Mouse (Mus musculus) cerebellum, postnatal 14 days (tissue): ENCODE data around the gene Hist1h4a.
"Not testable (repeated sequence)": the region's sequence is repeated elsewhere in the genome, so short reads cannot be mapped to it uniquely, and the experiment has no call there.

Source experiments
- DNase-seq, 2 experiments: peaks; one replicate each; pipeline ENCODE4 v3.0.0; 2021; ENCODE audit warnings: mixed read lengths in 2 of 2

Gene Hist1h4a

DNA sequence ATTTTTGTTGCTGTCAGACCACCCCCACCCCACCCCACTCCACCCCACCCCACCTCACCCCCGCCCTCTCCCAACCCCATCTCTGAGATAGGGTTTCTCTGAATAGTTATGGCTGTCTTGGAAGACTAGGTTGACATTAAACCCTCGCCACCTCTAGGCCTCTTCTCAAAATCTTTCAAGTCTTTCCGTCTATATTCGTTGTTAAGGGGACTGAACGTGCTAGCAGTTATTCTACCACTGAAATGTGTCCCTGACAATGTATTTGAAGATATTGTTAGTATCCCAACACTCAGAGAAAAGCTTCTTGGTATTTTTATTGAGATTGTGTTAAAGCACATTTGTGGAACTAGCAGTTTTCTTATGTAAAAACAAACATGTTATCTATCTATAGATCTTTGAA is 20.1 kb downstream of the Hist1h4a start:
- no peak for DNase-seq

DNA sequence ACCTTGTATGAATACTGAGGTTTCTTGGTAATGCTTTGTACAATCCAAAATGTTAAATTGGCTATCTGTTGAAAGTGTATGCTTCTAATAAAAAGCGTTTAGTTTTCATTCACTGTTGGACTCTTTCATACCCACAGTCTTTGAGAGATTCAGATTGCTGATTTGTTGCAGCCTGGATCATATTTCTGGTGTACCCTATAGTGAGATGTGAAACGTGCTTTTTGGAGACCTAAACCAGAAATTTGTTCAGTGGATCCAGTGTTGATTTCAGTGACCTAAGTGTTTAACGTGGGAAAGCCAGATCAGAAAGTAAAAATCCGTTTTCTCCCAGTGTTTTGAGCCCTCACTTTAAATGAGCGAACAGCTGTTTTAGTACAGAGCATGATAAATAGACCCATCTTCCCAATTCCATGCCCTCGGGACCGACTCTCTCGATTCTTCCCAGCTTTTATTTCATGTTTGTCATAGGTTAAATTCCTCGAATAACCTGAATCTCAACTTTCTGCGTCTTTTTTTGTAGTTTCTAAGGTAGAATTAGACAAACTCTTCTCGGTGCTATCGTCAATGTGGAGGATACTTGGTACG is 20.7 kb downstream of the Hist1h4a start:
- no peak for DNase-seq

GRCm38 (mm10) chr13:23739922-23740252 is 21.1 kb downstream of the Hist1h4a start:
- DNase-seq = no peak

GRCm38 (mm10) chr13:23739069-23739921 is 21.7 kb downstream of the Hist1h4a start:
- DNase-seq = peak; percentile 87 to 88

- DNase-seq = peak; percentile 76 to 83
Observed at GRCm38 (mm10) chr13:23738677-23739068, 22.4 kb downstream of the Hist1h4a start, which contains the start of gene Hist1h1c. Gene Hist1h1c (plus strand): TSS chr13:23738808.

GRCm38 (mm10) chr13:23738041-23738440 is 23.0 kb downstream of the Hist1h4a start:
- DNase-seq = no peak

DNA sequence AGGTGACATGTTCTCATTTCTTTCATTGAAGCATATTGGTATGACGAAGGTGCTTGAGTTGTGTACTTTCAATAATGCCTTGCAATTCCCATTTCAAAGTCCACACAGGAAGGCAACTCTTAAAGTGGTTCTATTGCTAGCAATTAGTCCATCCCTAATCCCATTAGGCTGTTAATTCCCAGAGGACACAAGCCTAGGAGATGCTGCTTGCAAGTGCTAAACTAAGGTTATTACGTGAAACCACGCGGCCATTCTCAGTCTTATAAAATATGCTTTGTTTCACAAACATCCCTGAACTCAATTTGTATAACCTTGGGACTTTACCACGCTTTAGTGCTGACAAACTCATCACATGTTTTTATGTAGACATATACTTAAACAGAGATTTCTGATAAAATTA is 23.9 kb downstream of the Hist1h4a start:
- DNase-seq = no peak

GRCm38 (mm10) chr13:23732156-23732804 is 28.8 kb downstream of the Hist1h4a start:
- DNase-seq = peak; percentile 45

DNA sequence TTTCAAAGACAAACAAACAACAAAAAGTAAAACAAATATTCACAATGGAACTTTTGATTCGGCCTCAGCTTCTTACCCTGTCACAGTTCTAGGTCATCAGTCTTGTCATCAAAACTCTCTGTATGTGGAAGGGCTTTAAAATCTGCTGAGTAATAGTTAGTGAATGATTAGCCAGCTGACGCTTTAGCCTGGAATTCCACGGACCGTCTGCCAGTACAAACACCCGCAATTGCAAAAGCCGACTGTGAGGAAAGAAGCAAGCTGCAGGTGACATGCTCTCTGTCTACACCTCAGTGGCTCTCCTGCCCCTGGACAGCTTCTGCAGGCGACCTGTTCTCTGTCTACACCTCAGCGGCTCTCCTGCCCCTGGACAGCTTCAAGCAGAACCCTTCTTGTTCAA is 30.6 kb downstream of the Hist1h4a start:
- DNase-seq = no peak

GRCm38 (mm10) chr13:23729706-23730105 is 31.3 kb downstream of the Hist1h4a start:
- DNase-seq = no peak

- DNase-seq = no peak
Observed at GRCm38 (mm10) chr13:23729192-23729525, 31.9 kb downstream of the Hist1h4a start.

- DNase-seq = no peak
Observed at GRCm38 (mm10) chr13:23728472-23729191, 32.4 kb downstream of the Hist1h4a start.

DNA sequence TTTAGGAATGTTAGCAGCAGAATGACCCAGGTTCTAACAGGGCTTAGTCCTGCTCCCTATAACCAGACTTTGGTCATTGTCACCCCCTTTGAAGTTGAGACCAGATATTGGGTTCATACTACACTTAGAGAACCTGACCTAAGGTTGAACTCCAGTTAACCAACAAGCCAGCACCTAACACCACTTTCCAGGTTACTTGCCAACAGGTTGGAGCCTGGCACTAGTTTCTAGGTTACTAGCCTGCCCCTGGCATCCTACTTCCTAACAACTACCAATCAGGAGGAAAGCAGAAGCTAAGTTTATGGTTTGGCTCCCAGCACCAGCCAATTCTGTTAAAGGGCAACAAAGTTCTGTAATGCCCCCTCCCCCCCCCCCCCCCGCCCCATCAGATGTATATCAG is 35.8 kb downstream of the Hist1h4a start:
- no peak for DNase-seq

DNA sequence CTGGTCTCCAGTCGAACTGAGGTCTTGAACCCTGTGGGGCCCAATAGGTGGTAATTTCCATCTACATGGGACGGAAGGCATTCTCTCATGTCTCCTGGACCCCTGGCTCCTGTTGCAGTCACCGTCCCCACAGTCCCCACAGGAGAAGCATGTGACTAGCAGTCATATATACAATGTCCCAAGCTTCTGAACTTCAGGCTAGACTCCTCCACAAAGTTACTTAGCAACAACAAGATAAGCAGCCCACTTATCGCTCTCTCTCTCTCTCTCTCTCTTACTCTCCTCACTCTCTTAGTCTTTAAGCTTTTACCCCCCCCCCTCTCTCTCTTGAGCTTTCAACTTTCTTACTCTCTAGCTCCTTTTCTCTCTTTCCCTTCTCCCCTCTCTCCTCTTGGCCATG is 36.8 kb downstream of the Hist1h4a start:
- no peak for DNase-seq

DNA sequence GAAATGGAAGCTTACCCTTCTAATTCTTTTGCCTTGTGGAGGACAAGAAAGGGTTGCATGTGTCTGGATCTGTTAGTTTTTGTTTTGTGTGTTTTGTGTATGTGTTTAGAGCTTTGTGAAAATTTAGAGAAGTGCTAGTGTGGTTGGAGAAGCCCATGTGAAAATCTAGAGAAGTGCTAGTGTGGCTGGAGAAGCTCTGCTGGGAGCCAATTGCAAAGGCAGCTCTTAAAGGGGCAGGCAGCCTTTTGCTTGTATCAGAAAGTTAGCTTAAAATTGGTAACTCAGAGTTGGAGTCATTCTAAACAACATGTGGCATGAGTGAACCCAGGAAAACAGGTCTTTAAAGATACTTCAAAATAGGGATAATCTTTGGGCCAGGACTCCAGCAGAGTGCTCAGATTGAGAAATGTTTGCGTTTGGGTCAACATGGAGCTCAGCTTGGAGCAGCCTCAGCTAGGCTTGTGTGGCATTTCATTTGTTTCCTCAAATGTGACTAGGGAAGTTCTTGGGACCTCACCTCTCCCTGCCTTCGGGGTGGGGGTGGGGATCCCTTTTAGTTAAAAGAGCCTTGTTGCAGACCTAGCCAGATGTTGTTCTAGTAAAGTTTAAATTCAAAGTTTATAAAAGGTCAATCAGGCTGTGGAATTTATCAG is 43.3 kb downstream of the Hist1h4a start:
- DNase-seq = not testable (repeated sequence)

DNA sequence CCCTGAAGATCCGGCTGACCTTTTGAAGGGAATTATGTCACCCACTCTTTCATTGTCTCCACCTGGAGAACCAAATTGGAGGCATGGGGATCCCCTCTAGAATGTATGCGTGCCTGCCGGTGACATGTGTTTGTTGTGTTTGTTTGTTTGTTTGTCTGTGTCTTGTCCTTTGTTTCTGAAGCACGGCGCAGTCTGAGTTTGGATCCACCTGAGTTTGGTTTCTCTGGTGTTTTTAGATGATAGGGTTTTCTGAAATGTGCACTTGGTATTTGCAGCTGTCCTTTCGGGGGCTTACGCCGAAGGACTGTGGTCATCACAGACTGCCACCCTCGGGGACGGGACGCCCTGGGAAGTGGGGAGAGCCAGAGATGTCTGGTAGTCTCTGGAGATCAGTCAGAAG is 43.9 kb downstream of the Hist1h4a start:
- no peak for DNase-seq

- DNase-seq = no peak
Observed at GRCm38 (mm10) chr13:23716261-23717042, 44.6 kb downstream of the Hist1h4a start.
